Mouse (Mus musculus) lung, postnatal 0 days (tissue): ENCODE measurements around the gene Rps6ka5. TPM values are rescaled to one million over a fixed set of nuclear protein-coding genes. Genes with fewer than 3 reads are reported as not detected.
A peak's percentile ranks its signal among the peaks of the same experiment; 100 is the strongest.

Experiments used
- ATAC-seq: fragments of 200-750 bp; cut with Nextera tagmentation; 2 replicates; pipeline ENCODE4 v1.8.0; 2017; ENCODE audit warnings: moderate library complexity
- DNase-seq: peaks from one replicate; pipeline ENCODE4 v3.0.0-alpha.2; 2016; ENCODE audit warnings: low spot score
- H3K27ac ChIP-seq: fragments of 300-500 bp; sonication (generic); 2 replicates; pipeline ENCODE4 v1.5.1; 2014; ENCODE audit warnings: antibody characterized with exemption, mild to moderate bottlenecking, low read length, mixed read lengths
- H3K27me3 ChIP-seq: fragments of 300-500 bp; sonication (generic); replicated peaks from 2 replicates; pipeline ENCODE4 v1.6.1; 2014; ENCODE audit warnings: low read length, mixed read lengths; ENCODE audit not compliant: insufficient read depth
- H3K36me3 ChIP-seq: fragments of 300-500 bp; sonication (generic); 2 replicates; pipeline ENCODE4 v1.6.1; 2014; ENCODE audit warnings: low read length, mixed read lengths; ENCODE audit not compliant: insufficient read depth
- H3K4me1 ChIP-seq: fragments of 300-500 bp; sonication (generic); 2 replicates; pipeline ENCODE4 v1.6.1; 2014; ENCODE audit warnings: antibody characterized with exemption, low read depth, low read length, mixed read lengths; ENCODE audit not compliant: insufficient read depth
- H3K4me2 ChIP-seq: fragments of 300-500 bp; sonication (generic); replicated peaks from 2 replicates; pipeline ENCODE4 v1.6.1; 2014; ENCODE audit warnings: low read depth, mild to moderate bottlenecking, low read length, moderate library complexity, mixed read lengths
- H3K4me3 ChIP-seq: fragments of 300-500 bp; sonication (generic); 2 replicates; pipeline ENCODE4 v1.5.1; 2014; ENCODE audit warnings: low read depth, low read length
- H3K9ac ChIP-seq: fragments of 300-500 bp; sonication (generic); replicated peaks from 2 replicates; pipeline ENCODE4 v1.6.1; 2014; ENCODE audit warnings: low read depth, mild to moderate bottlenecking
- H3K9me3 ChIP-seq: fragments of 300-500 bp; sonication (generic); 2 replicates; pipeline ENCODE4 v1.6.1; 2016; ENCODE audit warnings: low read length, mixed read lengths
- CTCF ChIP-seq: IDR thresholded peaks from 2 replicates; pipeline ENCODE4 v1.5.1; 2016; ENCODE audit warnings: antibody characterized with exemption, mild to moderate bottlenecking
- EP300 ChIP-seq: IDR thresholded peaks from 2 replicates; pipeline ENCODE4 v1.6.1; 2016; ENCODE audit warnings: antibody characterized with exemption, mild to moderate bottlenecking, control low read depth
- WGBS: fragments of 180-500 bp; shearing (Covaris S2); extraction: QIAGEN DNeasy Blood & Tissue Kit; methylation state at CpG from one replicate; pipeline ENCODE4 v1.1.7; 2014; 5-methylcytosine and 5-hydroxymethylcytosine counted together
- polyA plus RNA-seq: library from polyadenylated mRNA; unstranded; fragments of >200 nt; fragmentation: Nextera tagmentation; extraction: Ambion mirVana; gene quantifications from 2 replicates; pipeline ENCODE4 v1.2.1, GENCODE M21; 2015

Rps6ka5 gene
- polyA plus RNA-seq, 1 experiment from 2014 or later: 2.3 TPM

- no peak overlapping the region for H3K9ac ChIP-seq
- no peaks in the 10 kb centered on the region for H3K4me1 ChIP-seq
- H3K27me3 ChIP-seq: no peaks in the 10 kb centered on the region
- H3K36me3 ChIP-seq: no peaks in the 10 kb centered on the region
- 82% methylated on average over 3 of the region's 3 CpGs for WGBS
- H3K27ac ChIP-seq: no peak overlapping the region
- ATAC-seq (no peak), DNase-seq (no peak)
- TF ChIP-seq CTCF (no peak), EP300 (no peak)
- H3K4me2 ChIP-seq: no peak overlapping the region
- no peak overlapping the region for H3K4me3 ChIP-seq
- no peaks in the 10 kb centered on the region for H3K9me3 ChIP-seq
Measured at GRCm38 (mm10) chr12:100605596-100605995, 121.2 kb downstream of the Rps6ka5 start.

DNA sequence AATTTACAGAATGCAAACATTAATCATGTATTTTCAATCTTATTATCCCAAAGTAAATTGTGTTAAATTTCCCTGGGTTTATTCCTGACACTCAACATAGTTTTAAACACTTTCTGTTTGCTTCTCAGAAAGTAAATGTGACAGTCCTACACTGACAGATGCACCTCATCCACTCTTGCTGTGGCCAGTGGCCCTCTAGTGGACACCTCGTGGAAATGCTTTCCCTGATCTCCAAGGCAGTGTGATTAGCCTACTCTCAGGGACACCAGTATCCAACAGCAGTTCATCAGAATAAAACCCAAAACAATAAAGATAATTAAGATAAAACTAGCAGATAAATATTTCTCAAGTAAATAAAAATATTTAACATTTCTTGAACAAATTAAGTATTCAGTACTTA is 122.2 kb downstream of the Rps6ka5 start:
- Histone ChIP-seq H3K27me3 (no peaks in the 10 kb centered on the region), H3K4me1 (no peaks in the 10 kb centered on the region), H3K9ac (no peak overlapping the region), H3K4me2 (no peak overlapping the region), H3K4me3 (no peak overlapping the region), H3K36me3 (no peaks in the 10 kb centered on the region), H3K9me3 (no peaks in the 10 kb centered on the region), H3K27ac (no peak overlapping the region)
- DNase-seq (peak; percentile 78), ATAC-seq (peak; percentile 65; the same call in 1 of the 2 replicates)
- TF ChIP-seq EP300 (no peak), CTCF (peak; percentile 92)
- WGBS: 0% methylated on average over 1 of the region's 1 CpGs

- no peak for TF ChIP-seq CTCF
- no peak for TF ChIP-seq EP300
- Histone ChIP-seq H3K9ac (no peak overlapping the region), H3K27me3 (no peaks in the 10 kb centered on the region), H3K4me3 (no peak overlapping the region), H3K9me3 (no peaks in the 10 kb centered on the region), H3K4me2 (no peak overlapping the region), H3K27ac (no peak overlapping the region), H3K4me1 (no peaks in the 10 kb centered on the region), H3K36me3 (no peaks in the 10 kb centered on the region)
- DNase-seq (no peak), ATAC-seq (no peak)
- WGBS: 68% methylated on average over 3 of the region's 3 CpGs
Measured at GRCm38 (mm10) chr12:100594700-100595099, 132.1 kb downstream of the Rps6ka5 start.

- ATAC-seq (no peak), DNase-seq (no peak)
- Histone ChIP-seq H3K36me3 (no peaks in the 10 kb centered on the region), H3K4me3 (no peak overlapping the region), H3K9me3 (no peaks in the 10 kb centered on the region), H3K9ac (no peak overlapping the region), H3K27me3 (no peaks in the 10 kb centered on the region), H3K4me2 (no peak overlapping the region), H3K27ac (no peak overlapping the region), H3K4me1 (no peaks in the 10 kb centered on the region)
- no peak for TF ChIP-seq CTCF
- no peak for TF ChIP-seq EP300
- 67% methylated on average over 2 of the region's 2 CpGs for WGBS
Measured at GRCm38 (mm10) chr12:100586601-100587000, 140.2 kb downstream of the Rps6ka5 start.

- Histone ChIP-seq H3K27me3 (no peaks in the 10 kb centered on the region), H3K27ac (no peak overlapping the region), H3K4me3 (no peak overlapping the region), H3K9me3 (no peaks in the 10 kb centered on the region), H3K4me1 (no peaks in the 10 kb centered on the region), H3K36me3 (no peaks in the 10 kb centered on the region), H3K9ac (no peak overlapping the region), H3K4me2 (no peak overlapping the region)
- TF ChIP-seq CTCF: no peak
- no peak for TF ChIP-seq EP300
- no peak for DNase-seq
- 94% methylated on average over 2 of the region's 2 CpGs for WGBS
- no peak for ATAC-seq
Measured at GRCm38 (mm10) chr12:100579221-100579620, 147.6 kb downstream of the Rps6ka5 start.

DNA sequence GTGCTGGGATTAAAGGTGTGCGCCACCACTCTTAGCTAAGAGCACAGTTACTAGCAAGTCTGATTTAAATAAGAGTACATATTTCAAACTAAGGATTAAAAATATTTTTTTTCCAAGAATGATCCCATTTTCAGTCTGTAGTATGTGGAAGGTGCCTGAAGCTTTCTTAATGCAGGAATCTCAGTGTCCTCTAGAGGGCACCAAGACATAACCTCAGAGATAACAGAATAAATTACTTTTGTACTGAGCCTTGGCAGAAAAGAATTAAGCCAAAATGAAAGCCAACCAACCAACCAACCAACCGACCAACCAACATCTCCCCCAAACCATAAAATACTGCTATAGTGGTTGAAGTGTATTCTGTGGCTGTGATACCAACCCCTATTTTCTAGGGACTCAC is 148.5 kb downstream of the Rps6ka5 start:
- 47% methylated on average over 2 of the region's 2 CpGs for WGBS
- DNase-seq (peak; percentile 70), ATAC-seq (peak; percentile 37; the same call in 1 of the 2 replicates)

GRCm38 (mm10) chr12:100575739-100576138 is 151.0 kb downstream of the Rps6ka5 start:
- H3K27ac ChIP-seq: no peak overlapping the region
- DNase-seq (no peak), ATAC-seq (no peak)
- H3K9ac ChIP-seq: no peak overlapping the region
- H3K4me2 ChIP-seq: no peak overlapping the region
- peaks cover 3% of the 10 kb centered on the region; the same call in 1 of the 2 replicates for H3K36me3 ChIP-seq
- no peak overlapping the region for H3K4me3 ChIP-seq
- TF ChIP-seq EP300 (no peak), CTCF (peak; percentile 42)
- 84% methylated on average over 3 of the region's 3 CpGs for WGBS
- no peaks in the 10 kb centered on the region for H3K27me3 ChIP-seq
- no peaks in the 10 kb centered on the region for H3K4me1 ChIP-seq
- no peaks in the 10 kb centered on the region for H3K9me3 ChIP-seq

More for the DNA sequence above, 148.5 kb downstream of the Rps6ka5 start:
- Histone ChIP-seq H3K4me2 (peak overlapping the region; percentile 34; the same call in 1 of the 2 replicates), H3K27me3 (no peaks in the 10 kb centered on the region), H3K36me3 (peaks cover 3% of the 10 kb centered on the region; the same call in 1 of the 2 replicates), H3K9me3 (no peaks in the 10 kb centered on the region), H3K4me1 (no peaks in the 10 kb centered on the region), H3K9ac (no peak overlapping the region), H3K27ac (no peak overlapping the region), H3K4me3 (no peak overlapping the region)
- TF ChIP-seq CTCF (peak; percentile 77), EP300 (no peak)
